Mouse (Mus musculus) lung, postnatal 0 days (tissue): ENCODE data around the gene Pcnx2.

Experiments
- CTCF ChIP-seq: IDR thresholded peaks from 2 replicates; pipeline ENCODE4 v1.5.1; 2016; ENCODE audit warnings: antibody characterized with exemption, mild to moderate bottlenecking
- EP300 ChIP-seq: IDR thresholded peaks from 2 replicates; pipeline ENCODE4 v1.6.1; 2016; ENCODE audit warnings: antibody characterized with exemption, mild to moderate bottlenecking, control low read depth

DNA sequence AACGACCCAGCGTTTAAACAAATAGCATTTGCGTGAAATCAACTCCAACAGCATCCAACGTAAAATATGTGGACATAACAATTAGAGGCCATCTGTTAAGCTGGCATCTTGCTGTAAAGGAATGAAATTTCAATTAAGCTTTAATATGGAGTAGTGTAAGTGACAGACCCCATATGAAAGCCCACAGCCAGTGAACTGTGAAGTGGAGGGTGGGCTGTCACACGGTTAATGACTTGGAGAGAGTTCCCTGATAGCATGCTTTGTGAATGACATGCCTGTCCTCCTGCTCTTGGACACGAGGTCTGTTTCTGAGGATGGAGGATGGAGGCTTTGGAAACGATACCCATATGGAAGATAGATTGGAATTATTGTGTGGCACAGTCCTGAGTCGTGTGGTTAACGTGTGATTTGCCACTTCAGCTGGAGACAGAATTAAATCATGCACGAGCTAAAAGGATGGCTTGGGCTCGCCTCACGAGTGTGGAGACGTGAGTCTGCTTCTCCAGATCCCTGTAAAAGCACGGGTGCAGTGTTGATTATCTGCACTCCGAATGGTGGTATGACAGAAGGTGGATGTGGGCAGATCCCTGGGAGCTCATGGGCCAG, 195.1 kb downstream of the Pcnx2 start:
- no peak for TF ChIP-seq CTCF
- no peak for TF ChIP-seq EP300
